Mouse (Mus musculus) lung, embryonic 14.5 days (tissue): ENCODE measurements at regions not wholly inside any gene's neighbourhood (a gene's known extent, or its start where the extent isn't known, plus 50 kb on each side); places are given as distances from the start of the nearest gene placed in this dataset.

ENCODE experiments used
- ATAC-seq: fragments of 200-750 bp; cut with Nextera tagmentation; 2 replicates; pipeline ENCODE4 v1.8.0; 2017; ENCODE audit warnings: mild to moderate bottlenecking, moderate TSS enrichment, moderate library complexity; ENCODE audit not compliant: insufficient read depth
- DNase-seq: peaks from one replicate; pipeline ENCODE4 v3.0.0-alpha.2; 2015
- H3K27ac ChIP-seq: fragments of 300-500 bp; sonication (generic); 2 replicates; pipeline ENCODE4 v1.5.1; 2014; ENCODE audit warnings: low read depth, mild to moderate bottlenecking, moderate library complexity
- H3K27me3 ChIP-seq: fragments of 300-500 bp; sonication (generic); 2 replicates; pipeline ENCODE4 v1.6.1; 2014; ENCODE audit warnings: low read length, control low read depth; ENCODE audit not compliant: insufficient read depth
- H3K36me3 ChIP-seq: fragments of 300-500 bp; sonication (generic); 2 replicates; pipeline ENCODE4 v1.6.1; 2014; ENCODE audit warnings: control low read depth; ENCODE audit not compliant: insufficient read depth
- H3K4me1 ChIP-seq: fragments of 300-500 bp; sonication (generic); 2 replicates; pipeline ENCODE4 v1.6.1; 2014; ENCODE audit warnings: antibody characterized with exemption, control low read depth; ENCODE audit not compliant: insufficient read depth
- H3K4me2 ChIP-seq: fragments of 300-500 bp; sonication (generic); 2 replicates; pipeline ENCODE4 v1.6.1; 2014; ENCODE audit warnings: mild to moderate bottlenecking
- H3K4me3 ChIP-seq: fragments of 300-500 bp; sonication (generic); 2 replicates; pipeline ENCODE4 v1.5.1; 2014; ENCODE audit warnings: low read depth, low read length
- H3K9ac ChIP-seq: fragments of 300-500 bp; sonication (generic); 2 replicates; pipeline ENCODE4 v1.6.1; 2014
- H3K9me3 ChIP-seq: fragments of 300-500 bp; sonication (generic); 2 replicates; pipeline ENCODE4 v1.6.1; 2016; ENCODE audit warnings: low read depth, low read length, control low read depth
- CTCF ChIP-seq: IDR thresholded peaks from 2 replicates; pipeline ENCODE4 v1.5.1; 2016; ENCODE audit warnings: antibody characterized with exemption, low read depth
- WGBS: fragments of 180-500 bp; shearing (Covaris S2); extraction: QIAGEN DNeasy Blood & Tissue Kit; methylation state at CpG from one replicate; pipeline ENCODE4 v1.1.7; 2014; 5-methylcytosine and 5-hydroxymethylcytosine counted together

DNA sequence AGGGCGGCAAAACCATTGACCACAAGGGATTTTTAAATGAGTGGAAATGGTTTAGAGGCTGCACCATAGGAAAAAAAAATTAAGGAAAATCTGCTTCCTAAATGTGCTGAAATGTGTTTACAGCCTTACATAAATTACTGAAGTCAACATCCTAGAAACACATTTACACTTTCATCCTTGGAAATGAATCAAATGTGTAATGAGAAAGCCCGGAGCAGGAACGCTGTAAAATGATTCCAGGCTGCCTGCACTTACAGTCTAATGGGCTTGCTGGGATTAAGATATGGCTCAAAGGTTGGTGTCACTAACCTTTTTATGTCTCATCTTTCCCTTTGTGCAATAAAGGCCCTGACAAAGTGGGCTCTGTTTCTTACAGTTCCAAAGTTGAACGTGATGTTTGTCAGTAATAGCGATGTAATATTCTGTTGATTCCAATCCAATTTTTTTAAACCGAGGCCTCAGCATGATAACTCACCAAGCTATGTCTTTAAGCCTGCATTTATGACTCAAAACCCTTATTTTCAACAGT is 172.1 kb upstream of the B3gat2 start:
- ATAC-seq (no peak), DNase-seq (no peak)
- Histone ChIP-seq H3K4me3 (no peak overlapping the region), H3K9me3 (no peaks in the 10 kb centered on the region), H3K4me2 (no peak overlapping the region), H3K27ac (no peak overlapping the region), H3K36me3 (no peaks in the 10 kb centered on the region), H3K4me1 (no peaks in the 10 kb centered on the region), H3K27me3 (no peaks in the 10 kb centered on the region), H3K9ac (no peak overlapping the region)
- TF ChIP-seq CTCF = no peak
- 71% methylated on average over 6 of the region's 6 CpGs for WGBS

GRCm38 (mm10) chr1:23602710-23603291 is 158.8 kb upstream of the B3gat2 start:
- no peak overlapping the region for H3K27ac ChIP-seq
- no peak overlapping the region for H3K9ac ChIP-seq
- WGBS = 87% methylated on average over 4 of the region's 4 CpGs

DNA sequence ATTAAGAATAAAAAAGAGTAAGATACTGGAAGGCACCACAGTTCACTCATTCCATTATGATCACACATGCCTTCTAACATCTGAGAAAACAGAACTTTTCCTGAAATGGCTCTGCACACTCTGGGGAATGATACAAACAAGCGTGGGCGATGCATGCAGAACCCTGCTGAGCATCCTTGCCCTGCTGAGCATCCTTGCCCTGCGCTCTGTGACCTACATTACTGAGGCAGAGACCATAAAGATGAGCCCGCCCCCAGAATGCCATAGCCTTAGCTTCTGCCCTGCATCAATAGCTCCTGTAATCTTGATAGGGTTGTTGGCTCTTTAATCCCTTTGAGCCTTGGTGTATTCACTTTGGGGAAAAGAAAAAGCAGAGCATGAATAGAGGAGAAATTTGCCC is 132.2 kb upstream of the B3gat2 start:
- ATAC-seq (no peak), DNase-seq (no peak)
- Histone ChIP-seq H3K36me3 (no peaks in the 10 kb centered on the region), H3K4me2 (no peak overlapping the region), H3K4me1 (no peaks in the 10 kb centered on the region), H3K27ac (no peak overlapping the region), H3K27me3 (no peaks in the 10 kb centered on the region), H3K9ac (no peak overlapping the region), H3K9me3 (no peaks in the 10 kb centered on the region), H3K4me3 (no peak overlapping the region)
- 70% methylated on average over 4 of the region's 4 CpGs for WGBS
- TF ChIP-seq CTCF = no peak

More at GRCm38 (mm10) chr1:23602710-23603291, 158.8 kb upstream of the B3gat2 start:
- H3K4me2 ChIP-seq = no peak overlapping the region
- H3K9me3 ChIP-seq = no peaks in the 10 kb centered on the region
- ATAC-seq (no peak), DNase-seq (no peak)
- no peak overlapping the region for H3K4me3 ChIP-seq
- H3K27me3 ChIP-seq = no peaks in the 10 kb centered on the region
- H3K4me1 ChIP-seq = no peaks in the 10 kb centered on the region
- no peak for TF ChIP-seq CTCF
- H3K36me3 ChIP-seq = no peaks in the 10 kb centered on the region

DNA sequence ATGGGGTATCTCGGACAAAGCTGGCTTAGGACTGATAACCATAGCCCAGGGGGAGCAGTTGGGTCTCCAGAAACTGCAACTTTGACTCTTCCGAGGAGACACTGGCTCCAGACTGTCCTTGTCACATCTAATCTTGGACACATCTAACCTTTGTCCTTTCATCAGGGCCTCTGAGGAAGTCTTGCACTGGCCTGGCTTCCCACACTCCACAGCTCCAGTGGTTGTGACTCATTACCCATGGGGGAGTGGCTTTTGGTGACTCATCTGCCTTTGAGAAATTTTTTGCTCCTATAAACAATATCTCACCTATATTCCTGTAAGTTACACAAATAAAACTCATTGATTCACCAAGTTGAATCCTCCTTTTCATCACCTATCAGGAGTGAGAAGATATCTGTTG is 116.5 kb upstream of the B3gat2 start:
- no peaks in the 10 kb centered on the region for H3K4me1 ChIP-seq
- no peak for TF ChIP-seq CTCF
- no peak overlapping the region for H3K4me3 ChIP-seq
- H3K27me3 ChIP-seq = no peaks in the 10 kb centered on the region
- H3K36me3 ChIP-seq = no peaks in the 10 kb centered on the region
- no peaks in the 10 kb centered on the region for H3K9me3 ChIP-seq
- 79% methylated on average over 2 of the region's 2 CpGs for WGBS
- no peak for DNase-seq
- H3K27ac ChIP-seq = no peak overlapping the region
- H3K4me2 ChIP-seq = no peak overlapping the region
- H3K9ac ChIP-seq = no peak overlapping the region
- no peak for ATAC-seq

- H3K27ac ChIP-seq = no peak overlapping the region
- TF ChIP-seq CTCF = no peak
- peak; percentile 93 for ATAC-seq
- H3K36me3 ChIP-seq = no peaks in the 10 kb centered on the region
- no peaks in the 10 kb centered on the region for H3K4me1 ChIP-seq
- no peak overlapping the region for H3K4me3 ChIP-seq
- 38% methylated on average over 7 of the region's 7 CpGs for WGBS
- H3K9ac ChIP-seq = no peak overlapping the region
- H3K27me3 ChIP-seq = no peaks in the 10 kb centered on the region
- H3K4me2 ChIP-seq = no peak overlapping the region
- peak; percentile 90 for DNase-seq
- no peaks in the 10 kb centered on the region for H3K9me3 ChIP-seq
Observed at GRCm38 (mm10) chr1:23648875-23649506, 112.6 kb upstream of the B3gat2 start.

- WGBS = 53% methylated on average over 4 of the region's 4 CpGs
- no peak for ATAC-seq
Observed at GRCm38 (mm10) chr1:23649886-23650285, 111.7 kb upstream of the B3gat2 start.

GRCm38 (mm10) chr1:23653628-23654027 is 107.9 kb upstream of the B3gat2 start:
- no peaks in the 10 kb centered on the region for H3K27me3 ChIP-seq
- no peaks in the 10 kb centered on the region for H3K4me1 ChIP-seq
- DNase-seq (no peak), ATAC-seq (no peak)
- H3K9me3 ChIP-seq = no peaks in the 10 kb centered on the region
- TF ChIP-seq CTCF = no peak
- no peaks in the 10 kb centered on the region for H3K36me3 ChIP-seq
- no peak overlapping the region for H3K4me3 ChIP-seq
- H3K9ac ChIP-seq = no peak overlapping the region
- H3K27ac ChIP-seq = no peak overlapping the region
- H3K4me2 ChIP-seq = no peak overlapping the region
- 89% methylated on average over 4 of the region's 4 CpGs for WGBS

More at GRCm38 (mm10) chr1:23649886-23650285, 111.7 kb upstream of the B3gat2 start:
- H3K27ac ChIP-seq = no peak overlapping the region
- no peak overlapping the region for H3K4me3 ChIP-seq
- no peak overlapping the region for H3K4me2 ChIP-seq
- TF ChIP-seq CTCF = no peak
- peak; percentile 3 for DNase-seq
- H3K27me3 ChIP-seq = no peaks in the 10 kb centered on the region
- H3K9ac ChIP-seq = no peak overlapping the region
- H3K36me3 ChIP-seq = no peaks in the 10 kb centered on the region
- no peaks in the 10 kb centered on the region for H3K4me1 ChIP-seq
- no peaks in the 10 kb centered on the region for H3K9me3 ChIP-seq
